Mouse (Mus musculus): ENCODE measurements around the gene Hist1h1t.

DNA sequence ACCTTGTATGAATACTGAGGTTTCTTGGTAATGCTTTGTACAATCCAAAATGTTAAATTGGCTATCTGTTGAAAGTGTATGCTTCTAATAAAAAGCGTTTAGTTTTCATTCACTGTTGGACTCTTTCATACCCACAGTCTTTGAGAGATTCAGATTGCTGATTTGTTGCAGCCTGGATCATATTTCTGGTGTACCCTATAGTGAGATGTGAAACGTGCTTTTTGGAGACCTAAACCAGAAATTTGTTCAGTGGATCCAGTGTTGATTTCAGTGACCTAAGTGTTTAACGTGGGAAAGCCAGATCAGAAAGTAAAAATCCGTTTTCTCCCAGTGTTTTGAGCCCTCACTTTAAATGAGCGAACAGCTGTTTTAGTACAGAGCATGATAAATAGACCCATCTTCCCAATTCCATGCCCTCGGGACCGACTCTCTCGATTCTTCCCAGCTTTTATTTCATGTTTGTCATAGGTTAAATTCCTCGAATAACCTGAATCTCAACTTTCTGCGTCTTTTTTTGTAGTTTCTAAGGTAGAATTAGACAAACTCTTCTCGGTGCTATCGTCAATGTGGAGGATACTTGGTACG is 44.7 kb downstream of the Hist1h1t start:
- no peak for TF ChIP-seq CTCF (IDR thresholded peaks at IDR 0.05; ENCODE audit: low read depth, low read length)
- TF ChIP-seq POLR2A (IDR thresholded peaks at IDR 0.05; ENCODE audit: borderline replicate concordance, low read depth, low read length), result no peak

All from bone marrow macrophage, adult 2 months (primary cell).